Mouse (Mus musculus) regulatory T cell (primary cell): ENCODE data around the gene Ascl4.

Experiments used
- in situ Hi-C: fragments of 300-600 bp; cut with MboI, MseI; formaldehyde crosslinking; loops from one replicate; pipeline ENCODE4 v1.15.1; 2025; ENCODE audit warnings: high pct_unique_total_duplicates

The Ascl4 gene

GRCm38 (mm10) chr10:85968731-85969130 lies 41.2 kb downstream of the Ascl4 start:
- in situ Hi-C loops, result no loop called here

- in situ Hi-C loops, result loop anchor here (5.0 kb wide), 1 partner anchor 497 kb away; no protein-coding TSS in a partner anchor
These were observed 42.6 kb downstream of the Ascl4 start for GRCm38 (mm10) chr10:85969894-85970620.

GRCm38 (mm10) chr10:85971826-85972225 lies 44.3 kb downstream of the Ascl4 start:
- in situ Hi-C loops, result loop anchor here (5.0 kb wide), 1 partner anchor 495 kb away; no protein-coding TSS in a partner anchor

DNA sequence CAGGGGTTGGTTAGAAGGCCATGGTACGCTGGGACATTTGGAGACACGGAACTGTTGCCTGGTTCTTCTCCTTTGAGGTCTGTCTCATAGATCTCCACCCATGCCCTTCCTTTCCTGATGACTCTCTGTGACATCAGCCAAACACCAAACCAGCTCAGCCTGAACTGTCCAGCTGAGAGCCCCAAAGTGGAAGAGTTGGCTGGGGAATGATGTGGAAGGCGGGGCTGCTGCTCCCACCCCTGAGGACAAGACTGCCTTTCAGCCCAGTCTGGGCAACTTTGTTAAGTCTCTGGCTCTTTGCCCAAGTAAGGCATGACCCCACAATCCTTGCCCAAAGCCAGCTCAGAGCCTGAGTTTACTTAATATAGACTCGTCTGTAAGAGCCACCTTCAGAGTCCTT lies 45.4 kb downstream of the Ascl4 start:
- in situ Hi-C loops, result loop anchor here (5.0 kb wide), 1 partner anchor 494 kb away; no protein-coding TSS in a partner anchor

DNA sequence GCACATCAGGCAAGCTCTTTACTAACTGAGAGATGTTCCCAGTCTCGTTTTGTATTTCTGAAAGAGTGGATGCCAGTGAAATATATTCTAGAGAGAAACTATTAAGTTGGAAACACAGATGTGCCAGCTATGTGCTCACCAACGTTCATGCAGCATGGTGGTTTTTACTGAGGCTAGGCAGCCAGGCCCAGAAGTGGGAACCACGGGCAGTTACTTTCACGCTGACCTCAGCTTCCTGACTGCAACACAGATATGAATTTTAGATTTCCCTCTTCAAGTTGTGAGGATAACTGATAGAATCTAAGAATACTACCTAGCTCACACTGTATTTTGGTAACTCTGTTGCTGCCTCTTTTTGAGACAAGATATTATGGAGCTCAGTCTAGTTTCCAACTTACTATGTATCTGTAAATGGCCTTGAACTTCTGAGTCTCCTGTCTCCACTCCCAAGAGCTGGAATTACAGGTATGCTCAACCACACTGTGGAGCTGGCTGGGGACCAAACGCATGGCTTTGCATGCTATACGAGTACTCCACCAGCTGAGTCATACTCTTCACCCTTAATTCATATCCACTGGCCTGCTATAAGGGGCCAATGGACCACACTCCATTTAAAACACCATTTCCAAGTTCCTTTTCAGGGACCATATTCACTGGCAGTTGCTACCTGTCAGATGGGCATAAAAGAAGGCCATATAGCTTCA lies 62.1 kb downstream of the Ascl4 start:
- in situ Hi-C loops, result no loop called here

DNA sequence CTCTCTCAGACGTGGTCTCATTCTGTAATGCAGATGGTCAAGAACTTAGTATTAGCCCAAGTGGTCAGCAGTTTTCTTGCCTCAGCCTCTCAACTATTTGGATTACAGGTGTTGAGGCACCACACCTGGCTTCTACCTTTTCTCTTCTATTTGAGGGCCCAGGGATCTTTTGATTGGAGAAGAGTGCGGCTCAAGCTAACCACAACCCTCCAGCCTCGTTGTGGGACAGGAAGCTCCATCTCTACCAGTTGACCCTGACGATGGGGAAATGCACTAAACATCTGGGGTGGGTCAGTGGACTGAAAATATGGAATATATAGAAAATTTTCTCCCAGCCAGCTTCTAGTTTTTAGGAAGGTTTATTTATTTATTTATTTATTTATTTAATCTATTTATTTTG lies 64.9 kb downstream of the Ascl4 start:
- in situ Hi-C loops, result no loop called here

GRCm38 (mm10) chr10:85993836-85994235 lies 66.4 kb downstream of the Ascl4 start:
- in situ Hi-C loops, result no loop called here

DNA sequence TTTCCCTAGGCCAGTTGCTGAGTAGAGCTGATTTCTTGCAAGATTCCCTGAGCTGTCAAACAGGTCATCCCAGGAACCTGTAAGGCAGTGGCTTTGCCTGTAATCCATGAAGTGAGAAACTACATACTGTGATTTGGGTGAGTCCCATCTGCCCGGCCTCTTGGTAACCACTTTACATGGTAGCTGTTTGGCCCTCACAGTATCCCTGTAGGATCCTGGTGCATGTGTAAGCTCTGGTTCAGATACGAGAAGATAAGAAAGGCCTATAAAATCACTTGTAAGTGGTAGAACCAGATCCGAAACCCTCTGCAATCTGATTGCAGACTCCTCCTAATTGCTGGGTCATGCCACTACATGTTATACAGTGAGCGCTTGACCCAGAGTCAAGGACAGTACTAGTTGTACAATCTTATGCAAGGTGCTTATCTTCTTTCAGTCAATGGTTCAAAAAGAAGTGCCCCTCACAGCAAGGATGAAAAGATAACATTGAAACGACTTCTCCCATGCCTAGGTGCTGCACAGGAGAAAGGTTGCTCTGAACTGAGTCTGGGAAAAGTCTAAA lies 67.1 kb downstream of the Ascl4 start:
- in situ Hi-C loops, result no loop called here
